Mouse (Mus musculus): ENCODE data around the gene Gm2663.

DNA sequence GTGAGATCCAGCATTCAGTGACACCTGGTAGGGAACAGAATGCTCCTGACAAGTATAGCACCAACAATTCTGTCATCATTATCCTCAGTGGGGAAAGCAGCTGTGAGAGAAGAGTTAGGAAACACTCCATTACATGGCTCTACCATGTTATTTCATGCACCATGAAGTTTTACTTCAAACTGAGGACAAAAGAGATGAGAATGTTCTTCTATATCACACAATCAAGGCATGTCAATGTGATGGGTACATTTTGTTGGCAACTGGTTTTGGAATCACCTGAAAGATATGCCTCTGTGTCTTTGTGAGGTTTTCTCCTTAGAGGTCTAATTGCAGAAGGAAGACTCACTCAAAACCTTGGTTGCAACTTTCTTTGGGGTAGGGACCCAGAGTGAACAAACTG is 47.5 kb downstream of the Gm2663 start, which contains the start of gene Gm4744:
- TF ChIP-seq CTCF (conservative IDR thresholded peaks at IDR 0.05; ENCODE audit: low read length): no peak
- TF ChIP-seq POU5F1 (IDR thresholded peaks at IDR 0.05; ENCODE audit: borderline replicate concordance, low read length): no peak

Measured in E14TG2a.4 (cell line).